Mouse (Mus musculus) spleen, adult 2 months (tissue): ENCODE results near the gene Gm4756. TPM values are rescaled to one million over a fixed set of nuclear protein-coding genes. Genes with fewer than 3 reads are reported as not detected.
"Not testable (repeated sequence)": the region's sequence is repeated elsewhere in the genome, so short reads cannot be mapped to it uniquely, and the experiment has no call there.

ENCODE experiments used
- DNase-seq, 2 experiments: peaks; one replicate each; pipeline versions ENCODE4 v3.0.0 to v3.0.0-alpha.2; 2012 to 2021; ENCODE audit warnings: low spot score in 2 of 2, low read depth in 1 of 2
- H3K27ac ChIP-seq: fragments of 200-500 bp; 2 replicates; pipeline ENCODE4 v1.5.1; 2012; ENCODE audit warnings: low read length, inconsistent platforms; ENCODE audit not compliant: insufficient read depth
- H3K27me3 ChIP-seq: fragments of 200-500 bp; 2 replicates; pipeline ENCODE4 v1.6.1; 2012; ENCODE audit warnings: mild to moderate bottlenecking, moderate library complexity, low read length, inconsistent platforms; ENCODE audit not compliant: control insufficient read depth, insufficient read depth
- H3K36me3 ChIP-seq: fragments of 200-500 bp; 2 replicates; pipeline ENCODE4 v1.6.1; 2012; ENCODE audit warnings: mild to moderate bottlenecking, low read length, inconsistent platforms; ENCODE audit not compliant: control insufficient read depth, insufficient read depth
- H3K4me1 ChIP-seq: fragments of 200-500 bp; 2 replicates; pipeline ENCODE4 v1.6.1; 2011; ENCODE audit warnings: inconsistent platforms; ENCODE audit not compliant: control insufficient read depth, insufficient read depth, insufficient read length
- H3K4me3 ChIP-seq: fragments of 200-500 bp; 2 replicates; pipeline ENCODE4 v1.5.1; 2011; ENCODE audit warnings: mild to moderate bottlenecking, inconsistent platforms; ENCODE audit not compliant: insufficient read depth, insufficient read length; ENCODE audit errors: extremely low read depth
- CTCF ChIP-seq: fragments of 200-500 bp; IDR thresholded peaks from 2 replicates; pipeline ENCODE4 v1.5.1; 2011; ENCODE audit warnings: mild to moderate bottlenecking, inconsistent platforms; ENCODE audit not compliant: insufficient read depth, insufficient read length, insufficient replicate concordance; ENCODE audit errors: extremely low read depth
- POLR2A ChIP-seq: fragments of 200-500 bp; IDR thresholded peaks from 2 replicates; pipeline ENCODE4 v1.6.1; 2011; ENCODE audit warnings: low read depth, low read length, inconsistent platforms
- whole genome bisulfite sequencing: fragments of 180-500 bp; shearing (Covaris S2); methylation state at CpG from one replicate; pipeline ENCODE4 v1.1.7; 2018; 5-methylcytosine and 5-hydroxymethylcytosine counted together
- polyA plus RNA-seq: library from polyadenylated mRNA; depleted of rRNA; stranded (reverse); fragments of >200 nt; gene quantifications from 2 replicates; pipeline ENCODE4 v1.2.3, GENCODE M21; 2012

Gene Gm4756
- polyA plus RNA-seq, 1 experiment, result not detected

DNA sequence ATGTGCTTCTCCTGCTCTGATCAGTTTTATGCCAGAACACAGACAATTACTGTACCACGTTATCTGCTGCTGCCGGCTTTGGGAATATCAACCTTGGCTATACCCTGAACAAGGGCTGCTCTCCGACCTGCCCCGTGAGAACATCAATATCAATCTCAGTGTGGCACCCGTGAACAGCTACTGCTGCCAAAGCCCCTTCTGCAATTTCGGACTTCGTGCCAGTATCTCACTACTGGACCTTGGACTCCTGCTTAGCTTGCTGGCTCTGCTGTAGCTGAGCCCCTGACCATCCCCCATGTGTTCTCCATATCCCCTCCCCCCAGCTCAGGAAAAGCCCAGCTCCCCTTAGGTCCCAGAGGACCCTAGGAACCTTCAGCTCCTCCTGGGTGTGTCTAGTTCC, 28.6 kb downstream of the Gm4756 start:
- TF ChIP-seq CTCF (no peak), POLR2A (no peak)
- no peak overlapping the region for H3K4me3 ChIP-seq

DNA sequence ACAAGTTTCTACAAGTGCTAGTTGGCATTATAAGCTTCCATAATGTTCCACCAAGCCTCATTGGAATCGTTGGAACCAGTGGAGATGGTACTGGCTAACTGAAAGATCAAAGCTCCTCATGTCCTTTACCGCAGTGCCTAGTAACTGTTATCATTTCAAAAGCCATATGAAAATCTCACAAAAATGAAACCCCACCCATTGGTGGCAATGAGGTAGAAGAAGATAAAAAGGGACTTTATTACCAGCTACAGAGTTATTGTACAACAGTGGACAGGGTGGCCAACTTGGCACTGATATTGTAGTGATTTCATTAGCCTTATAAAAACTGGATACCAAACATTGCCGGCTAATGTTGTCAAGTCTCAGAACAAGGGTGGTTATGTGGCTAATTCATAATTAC, 37.4 kb downstream of the Gm4756 start:
- no peaks in the 10 kb centered on the region for H3K36me3 ChIP-seq
- no peak overlapping the region for H3K27ac ChIP-seq
- no peak overlapping the region for H3K4me3 ChIP-seq
- H3K4me1 ChIP-seq, result no peaks in the 10 kb centered on the region
- H3K27me3 ChIP-seq, result no peaks in the 10 kb centered on the region
- TF ChIP-seq POLR2A (no peak), CTCF (no peak)
- DNase-seq, result no peak
- 89% methylated on average over 3 of the region's 3 CpGs for WGBS

More for the DNA sequence above, 28.6 kb downstream of the Gm4756 start:
- Histone ChIP-seq H3K27ac (no peak overlapping the region), H3K27me3 (no peaks in the 10 kb centered on the region), H3K36me3 (no peaks in the 10 kb centered on the region), H3K4me1 (no peaks in the 10 kb centered on the region)
- WGBS, result 95% methylated on average over 7 of the region's 7 CpGs
- no peak for DNase-seq

DNA sequence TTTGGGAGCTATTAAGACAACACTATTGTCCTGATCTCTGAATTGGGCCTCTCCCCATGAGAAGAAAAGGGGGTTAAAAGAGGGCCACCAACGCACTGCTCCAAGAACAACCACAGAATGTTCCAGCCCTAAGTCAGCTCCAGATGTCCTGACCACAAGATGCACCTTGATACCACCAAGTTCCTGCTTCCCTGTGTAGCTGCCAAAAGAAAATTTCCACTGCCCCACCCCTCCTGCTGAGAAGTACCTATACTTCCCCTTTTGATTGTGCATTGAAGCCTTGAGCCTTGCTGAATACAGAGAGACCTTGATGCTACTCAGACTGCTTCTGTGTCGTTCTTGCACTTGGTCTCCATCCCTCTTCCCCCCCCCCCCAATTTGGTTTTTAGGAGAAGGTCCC, 50.7 kb downstream of the Gm4756 start:
- not testable (repeated sequence) for H3K27ac ChIP-seq, H3K4me1 ChIP-seq, H3K27me3 ChIP-seq, DNase-seq, H3K4me3 ChIP-seq, H3K36me3 ChIP-seq
- 59% methylated on average over 2 of the region's 2 CpGs for WGBS

DNA sequence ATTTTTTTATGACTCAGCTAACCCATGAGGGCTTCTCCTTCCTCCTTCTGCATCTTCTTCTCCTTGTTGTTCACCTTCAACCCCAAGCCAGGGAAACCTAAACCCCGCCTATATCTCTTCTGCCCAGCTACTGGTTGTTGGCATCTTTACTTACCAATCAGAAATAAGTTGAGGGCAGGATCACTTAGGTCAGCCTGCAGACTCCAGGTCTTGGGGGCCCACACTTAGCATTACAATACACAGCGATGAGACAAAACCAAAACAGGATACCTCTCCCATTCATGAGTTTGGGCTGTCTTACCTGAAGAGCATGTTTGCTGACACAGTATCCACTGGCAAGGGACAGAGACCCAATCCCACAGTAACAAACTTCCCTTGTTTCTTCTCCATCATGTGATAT, 55.5 kb downstream of the Gm4756 start:
- TF ChIP-seq POLR2A (no peak), CTCF (no peak)
- Histone ChIP-seq H3K27me3 (no peaks in the 10 kb centered on the region), H3K4me1 (no peaks in the 10 kb centered on the region), H3K36me3 (no peaks in the 10 kb centered on the region), H3K27ac (no peak overlapping the region), H3K4me3 (no peak overlapping the region)
- 88% methylated on average over 2 of the region's 2 CpGs for WGBS
- no peak for DNase-seq

DNA sequence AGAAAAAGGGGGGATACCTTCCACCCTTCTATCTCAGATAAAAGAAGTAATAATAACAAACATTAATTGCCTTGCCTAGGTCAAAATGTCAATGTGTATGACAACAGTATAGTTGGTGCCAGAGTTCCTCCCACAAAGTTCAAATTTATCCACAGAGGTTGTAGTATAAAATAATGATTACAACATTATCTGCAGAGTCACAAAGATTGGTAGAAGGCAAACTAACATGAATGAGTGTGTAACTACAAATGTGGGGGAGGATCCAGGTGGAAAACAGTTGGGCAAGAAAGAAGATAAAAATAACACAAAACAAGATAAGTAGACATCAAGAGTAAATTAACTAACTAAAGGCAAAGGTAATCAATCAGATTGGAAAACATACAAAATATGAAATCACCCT, 56.5 kb downstream of the Gm4756 start:
- no peaks in the 10 kb centered on the region for H3K4me1 ChIP-seq
- no peaks in the 10 kb centered on the region for H3K27me3 ChIP-seq
- no peaks in the 10 kb centered on the region for H3K36me3 ChIP-seq
- TF ChIP-seq CTCF (no peak), POLR2A (no peak)
- no peak overlapping the region for H3K4me3 ChIP-seq
- no peak overlapping the region for H3K27ac ChIP-seq
- no peak for DNase-seq

DNA sequence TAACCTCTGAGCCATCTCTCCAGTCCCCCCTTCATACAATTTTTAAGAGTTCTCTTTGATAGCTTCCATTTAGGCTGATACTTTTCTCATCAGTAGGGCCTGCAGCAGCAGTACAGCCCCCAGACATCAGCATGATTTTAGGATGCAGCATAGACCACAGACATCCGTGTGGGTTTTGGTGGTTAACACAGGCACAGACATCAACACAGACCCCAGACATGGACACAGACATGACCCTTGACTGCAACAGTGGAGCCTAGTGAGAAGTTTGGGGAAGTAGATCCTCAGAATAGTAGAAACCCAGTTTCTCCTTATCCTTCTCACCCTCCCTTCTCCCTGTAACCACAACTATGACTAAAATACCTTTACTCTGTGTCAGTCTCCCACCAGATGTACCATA, 64.1 kb downstream of the Gm4756 start:
- 67% methylated on average over 1 of the region's 1 CpGs for WGBS

DNA sequence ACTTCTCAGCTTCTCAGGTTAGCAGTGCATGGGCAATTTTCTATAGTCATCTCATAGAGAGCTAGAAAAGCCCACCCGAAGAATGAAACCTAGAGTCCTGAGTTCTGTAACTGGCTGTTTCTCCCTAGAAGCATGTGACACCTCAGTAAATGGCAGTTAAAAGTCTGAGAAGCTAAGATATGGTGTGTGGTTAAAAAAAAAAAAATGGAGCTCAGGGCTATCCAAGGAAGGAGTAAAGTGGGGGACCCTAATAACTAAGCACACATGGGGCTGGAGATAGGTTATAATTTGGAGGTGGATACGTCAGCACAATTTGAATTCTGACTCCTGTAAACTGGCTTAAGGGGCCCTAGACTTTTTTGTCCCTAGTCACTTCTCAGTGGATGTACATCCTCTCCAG, 66.4 kb downstream of the Gm4756 start:
- WGBS, result 82% methylated on average over 2 of the region's 2 CpGs
- Histone ChIP-seq H3K36me3 (no peaks in the 10 kb centered on the region), H3K27ac (no peak overlapping the region), H3K4me3 (no peak overlapping the region), H3K27me3 (no peaks in the 10 kb centered on the region), H3K4me1 (no peaks in the 10 kb centered on the region)
- DNase-seq, result no peak
- TF ChIP-seq CTCF, result no peak
- no peak for TF ChIP-seq POLR2A

More for the DNA sequence above, 64.1 kb downstream of the Gm4756 start:
- TF ChIP-seq CTCF, result no peak
- no peak for TF ChIP-seq POLR2A
- no peak overlapping the region for H3K4me3 ChIP-seq
- no peaks in the 10 kb centered on the region for H3K36me3 ChIP-seq
- H3K27ac ChIP-seq, result no peak overlapping the region
- H3K4me1 ChIP-seq, result no peaks in the 10 kb centered on the region
- H3K27me3 ChIP-seq, result no peaks in the 10 kb centered on the region
- DNase-seq, result no peak

DNA sequence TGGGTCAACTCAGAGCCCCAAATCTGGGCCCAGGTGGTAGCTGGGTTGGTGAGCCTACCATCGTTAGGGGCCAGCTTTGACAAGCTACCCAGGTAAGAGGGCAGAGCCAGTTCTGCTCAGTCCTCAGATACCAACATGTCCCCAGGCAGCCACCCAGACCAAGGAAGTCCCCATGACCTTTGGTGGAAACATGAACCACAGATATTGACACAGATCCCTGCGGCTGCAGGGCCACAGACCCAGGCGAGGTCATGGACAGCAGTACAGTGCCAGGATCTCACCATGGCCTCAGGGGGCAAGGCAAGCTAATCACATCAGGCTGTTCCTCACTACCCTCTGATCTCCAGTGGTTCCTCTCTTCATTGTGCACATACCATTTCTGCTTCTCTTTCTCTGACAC, 67.4 kb downstream of the Gm4756 start:
- no peak overlapping the region for H3K4me3 ChIP-seq
- no peaks in the 10 kb centered on the region for H3K27me3 ChIP-seq
- H3K4me1 ChIP-seq, result no peaks in the 10 kb centered on the region
- no peak for DNase-seq
- H3K36me3 ChIP-seq, result no peaks in the 10 kb centered on the region
- 89% methylated on average over 3 of the region's 3 CpGs for WGBS
- H3K27ac ChIP-seq, result no peak overlapping the region
- no peak for TF ChIP-seq POLR2A
- no peak for TF ChIP-seq CTCF
